Mouse (Mus musculus) layer of hippocampus, adult 9-11 months (tissue): ENCODE data around the gene Gm3095.
"Not testable (repeated sequence)": the region's sequence is repeated elsewhere in the genome, so short reads cannot be mapped to it uniquely, and the experiment has no call there.

Experiments used
- DNase-seq: peaks from one replicate; pipeline ENCODE4 v3.0.0; 2022

The Gm3095 gene

GRCm38 (mm10) chr14:3963247-3963646 is at the start of gene Gm3095:
Gene Gm3095, plus strand, starts transcription at chr14:3963547.
- DNase-seq: not testable (repeated sequence)

- not testable (repeated sequence) for DNase-seq
Observed at GRCm38 (mm10) chr14:3931456-3931855, 31.9 kb upstream of the Gm3095 start, which contains the start of gene Gm3029. Gene Gm3029, plus strand, starts transcription at chr14:3931756.

- DNase-seq: not testable (repeated sequence)
Observed at GRCm38 (mm10) chr14:3998094-3998493, 34.7 kb downstream of the Gm3095 start, which contains the start of gene Gm3099. Gene Gm3099, plus strand, starts transcription at chr14:3998394.
